Mouse (Mus musculus) liver, embryonic 14.5 days (tissue): ENCODE measurements around the gene Plxnb1. TPM values are rescaled to one million over a fixed set of nuclear protein-coding genes. Genes with fewer than 3 reads are reported as not detected.

Experiments
- ATAC-seq: fragments of 200-750 bp; cut with Nextera tagmentation; 2 replicates; pipeline ENCODE4 v1.8.0; 2017; ENCODE audit warnings: moderate number of reproducible peaks, mild to moderate bottlenecking, moderate library complexity; ENCODE audit not compliant: insufficient read depth
- DNase-seq, 3 experiments: peaks; one replicate each; pipeline ENCODE4 v3.0.0-alpha.2; 2012 to 2013; ENCODE audit warnings: low read depth in 3 of 3, low spot score in 3 of 3
- H3K27ac ChIP-seq: fragments of 300-500 bp; sonication (generic); 2 replicates; pipeline ENCODE4 v1.5.1; 2014; ENCODE audit warnings: moderate library complexity, mild to moderate bottlenecking, control low read depth, inconsistent platforms
- H3K27me3 ChIP-seq: fragments of 300-500 bp; sonication (generic); 2 replicates; pipeline ENCODE4 v1.6.1; 2014; ENCODE audit warnings: mild to moderate bottlenecking, low read length, moderate library complexity; ENCODE audit not compliant: control insufficient read depth, insufficient read depth
- H3K36me3 ChIP-seq: fragments of 300-500 bp; sonication (generic); replicated peaks from 2 replicates; pipeline ENCODE4 v1.6.1; 2014; ENCODE audit warnings: low read depth; ENCODE audit not compliant: control insufficient read depth, insufficient read depth
- H3K4me1 ChIP-seq, 2 experiments: fragments of 200-500 bp in 1 of 2; fragments of 300-500 bp in 1 of 2; sonication (generic) in 1 of 2; replicated peaks; 2 replicates each; pipeline ENCODE4 v1.6.1; 2012 to 2014; ENCODE audit warnings: antibody characterized with exemption in 1 of 2, inconsistent platforms in 1 of 2, low read length in 1 of 2; ENCODE audit not compliant: control insufficient read depth in 2 of 2, insufficient read depth in 2 of 2
- H3K4me2 ChIP-seq: fragments of 300-500 bp; sonication (generic); 2 replicates; pipeline ENCODE4 v1.6.1; 2014; ENCODE audit warnings: low read depth, mild to moderate bottlenecking, control low read depth, moderate library complexity
- H3K4me3 ChIP-seq, 2 experiments: fragments of 200-500 bp in 1 of 2; fragments of 300-500 bp in 1 of 2; sonication (generic) in 1 of 2; 2 replicates each; pipeline ENCODE4 v1.5.1; 2012 to 2014; ENCODE audit warnings: low read depth in 2 of 2, low read length in 2 of 2, mild to moderate bottlenecking in 2 of 2, control low read depth in 1 of 2, inconsistent platforms in 1 of 2, moderate library complexity in 1 of 2; ENCODE audit not compliant: insufficient read depth in 1 of 2
- H3K9ac ChIP-seq: fragments of 300-500 bp; sonication (generic); replicated peaks from 2 replicates; pipeline ENCODE4 v1.6.1; 2014; ENCODE audit warnings: mild to moderate bottlenecking, control low read depth, moderate library complexity
- H3K9me3 ChIP-seq: fragments of 300-500 bp; sonication (generic); 2 replicates; pipeline ENCODE4 v1.6.1; 2016; ENCODE audit warnings: low read length, mixed read lengths; ENCODE audit not compliant: control insufficient read depth
- CTCF ChIP-seq: IDR thresholded peaks from 2 replicates; pipeline ENCODE4 v1.5.1; 2016; ENCODE audit warnings: antibody characterized with exemption, low read depth, control low read depth
- EP300 ChIP-seq: IDR thresholded peaks from 2 replicates; pipeline ENCODE4 v1.6.1; 2016; ENCODE audit warnings: antibody characterized with exemption, low read depth
- WGBS: fragments of 180-500 bp; shearing (Covaris S2); extraction: QIAGEN DNeasy Blood & Tissue Kit; methylation state at CpG from one replicate; pipeline ENCODE4 v1.1.7; 2014; ENCODE audit not compliant: insufficient replicate concordance; 5-methylcytosine and 5-hydroxymethylcytosine counted together
- polyA plus RNA-seq, 2 experiments: library from polyadenylated mRNA; depleted of rRNA in 1 of 2; stranded (reverse) in 1 of 2; unstranded in 1 of 2; fragments of >200 nt; fragmentation: Nextera tagmentation in 1 of 2; extraction: Ambion mirVana in 1 of 2; gene quantifications; 2 replicates each; pipeline versions ENCODE4 v1.2.1 to v1.2.3; 2012 to 2014

Gene Plxnb1
- polyA plus RNA-seq, 2 experiments: 2.9 to 4.3 TPM

- no peak overlapping the region for H3K9ac ChIP-seq
- H3K36me3 ChIP-seq: no peaks in the 10 kb centered on the region
- no peak for ATAC-seq
- 71% methylated on average over 12 of the region's 12 CpGs for WGBS
- TF ChIP-seq EP300 (no peak), CTCF (no peak)
- no peaks in the 10 kb centered on the region for H3K27me3 ChIP-seq
- DNase-seq: no peak
- H3K4me2 ChIP-seq: no peak overlapping the region
- H3K27ac ChIP-seq: no peak overlapping the region
- no peaks in the 10 kb centered on the region for H3K4me1 ChIP-seq
- no peaks in the 10 kb centered on the region for H3K9me3 ChIP-seq
- H3K4me3 ChIP-seq: no peak overlapping the region
Observed at GRCm38 (mm10) chr9:109105648-109106047, 10.5 kb downstream of the Plxnb1 start.

- H3K27me3 ChIP-seq: no peaks in the 10 kb centered on the region
- no peak overlapping the region for H3K4me2 ChIP-seq
- no peak for TF ChIP-seq CTCF
- TF ChIP-seq EP300: no peak
- no peaks in the 10 kb centered on the region for H3K4me1 ChIP-seq
- H3K4me3 ChIP-seq: no peak overlapping the region
- no peaks in the 10 kb centered on the region for H3K9me3 ChIP-seq
- no peak overlapping the region for H3K27ac ChIP-seq
- H3K36me3 ChIP-seq: no peaks in the 10 kb centered on the region
- DNase-seq (no peak), ATAC-seq (no peak)
- WGBS: 55% methylated on average over 6 of the region's 6 CpGs
- no peak overlapping the region for H3K9ac ChIP-seq
Observed at GRCm38 (mm10) chr9:109107341-109107740, 12.2 kb downstream of the Plxnb1 start.

- Histone ChIP-seq H3K4me3 (no peak overlapping the region), H3K4me1 (no peaks in the 10 kb centered on the region), H3K9ac (no peak overlapping the region), H3K9me3 (no peaks in the 10 kb centered on the region), H3K36me3 (no peaks in the 10 kb centered on the region; the same call in 1 of the 2 replicates), H3K4me2 (no peak overlapping the region), H3K27me3 (no peaks in the 10 kb centered on the region), H3K27ac (no peak overlapping the region)
- TF ChIP-seq EP300: no peak
- TF ChIP-seq CTCF: no peak
- no peak for DNase-seq
- no peak for ATAC-seq
- 67% methylated on average over 11 of the region's 11 CpGs for WGBS
Observed at GRCm38 (mm10) chr9:109110240-109110639, 15.1 kb downstream of the Plxnb1 start.

GRCm38 (mm10) chr9:109111101-109111500 lies 15.9 kb downstream of the Plxnb1 start:
- DNase-seq (no peak), ATAC-seq (no peak)
- H3K4me2 ChIP-seq: no peak overlapping the region
- H3K9me3 ChIP-seq: no peaks in the 10 kb centered on the region
- TF ChIP-seq CTCF: no peak
- no peak for TF ChIP-seq EP300
- no peaks in the 10 kb centered on the region for H3K27me3 ChIP-seq
- no peak overlapping the region for H3K27ac ChIP-seq
- no peaks in the 10 kb centered on the region; the same call in 1 of the 2 replicates for H3K36me3 ChIP-seq
- H3K9ac ChIP-seq: no peak overlapping the region
- WGBS: 59% methylated on average over 4 of the region's 4 CpGs
- H3K4me3 ChIP-seq: no peak overlapping the region
- H3K4me1 ChIP-seq: no peaks in the 10 kb centered on the region

GRCm38 (mm10) chr9:109111591-109111990 lies 16.4 kb downstream of the Plxnb1 start:
- H3K27ac ChIP-seq: no peak overlapping the region
- no peaks in the 10 kb centered on the region; the same call in 1 of the 2 replicates for H3K36me3 ChIP-seq
- 74% methylated on average over 9 of the region's 9 CpGs for WGBS
- H3K4me1 ChIP-seq: no peaks in the 10 kb centered on the region
- no peak overlapping the region for H3K4me3 ChIP-seq
- no peaks in the 10 kb centered on the region for H3K9me3 ChIP-seq
- no peak overlapping the region for H3K4me2 ChIP-seq
- no peak for DNase-seq
- no peak for TF ChIP-seq CTCF
- no peak for TF ChIP-seq EP300
- H3K27me3 ChIP-seq: no peaks in the 10 kb centered on the region
- no peak for ATAC-seq
- H3K9ac ChIP-seq: no peak overlapping the region
